Mouse (Mus musculus): Measurements from ENCODE around the gene Vti1a. TPM values are rescaled to one million over a fixed set of nuclear protein-coding genes. Genes with fewer than 3 reads are reported as not detected.

Gene Vti1a
- total and polyA plus RNA-seq, 2 experiments from 2014 or later, result 6.6 to 12.5 TPM

DNA sequence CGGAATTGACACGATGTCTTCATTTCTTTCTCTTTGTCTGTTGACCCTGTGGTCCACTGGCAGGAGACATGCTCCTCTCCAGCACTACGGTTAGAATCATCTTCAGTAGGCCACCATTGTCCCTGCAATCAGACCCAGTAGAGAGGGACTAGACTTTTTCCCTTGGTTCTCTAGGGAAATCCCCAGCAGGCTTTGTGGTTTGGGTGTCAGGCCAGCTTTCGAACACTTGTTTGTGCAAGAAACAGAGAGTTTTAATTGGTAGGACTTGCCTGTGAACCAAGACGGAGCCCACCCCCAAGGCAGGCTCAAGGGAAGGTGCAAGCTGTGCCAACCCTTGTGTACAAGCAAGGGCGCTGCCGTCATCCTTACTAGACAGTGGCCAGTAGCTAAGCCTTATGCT is 302.5 kb downstream of the Vti1a start:
- WGBS, result 94% methylated on average over 7 of the region's 7 CpGs
- ATAC-seq (ENCODE audit: insufficient read depth, low read depth) (no peak), DNase-seq (ENCODE audit: low spot score) (no peak)
- no peak overlapping the region for H3K4me2 ChIP-seq (ENCODE audit: low read depth, low read length)
- H3K9ac ChIP-seq (replicated peaks; ENCODE audit: low read depth, low read length), result no peak overlapping the region
- H3K4me1 ChIP-seq (ENCODE audit: control insufficient read depth, insufficient read depth), result peaks cover 15% of the 10 kb centered on the region
- no peaks in the 10 kb centered on the region for H3K27me3 ChIP-seq (ENCODE audit: control insufficient read depth, insufficient read depth, low read length)
- no peak for TF ChIP-seq EP300 (IDR thresholded peaks at IDR 0.05; ENCODE audit: low read depth)
- no peak for TF ChIP-seq CTCF (IDR thresholded peaks at IDR 0.05; ENCODE audit: low read depth)
- no peak overlapping the region for H3K4me3 ChIP-seq (ENCODE audit: low read depth, low read length)
- no peak overlapping the region for H3K27ac ChIP-seq (ENCODE audit: low read depth)
- H3K9me3 ChIP-seq (replicated peaks; ENCODE audit: control insufficient read depth, low read length), result no peaks in the 10 kb centered on the region
- H3K36me3 ChIP-seq (replicated peaks; ENCODE audit: control insufficient read depth, insufficient read depth, low read length), result no peaks in the 10 kb centered on the region

DNA sequence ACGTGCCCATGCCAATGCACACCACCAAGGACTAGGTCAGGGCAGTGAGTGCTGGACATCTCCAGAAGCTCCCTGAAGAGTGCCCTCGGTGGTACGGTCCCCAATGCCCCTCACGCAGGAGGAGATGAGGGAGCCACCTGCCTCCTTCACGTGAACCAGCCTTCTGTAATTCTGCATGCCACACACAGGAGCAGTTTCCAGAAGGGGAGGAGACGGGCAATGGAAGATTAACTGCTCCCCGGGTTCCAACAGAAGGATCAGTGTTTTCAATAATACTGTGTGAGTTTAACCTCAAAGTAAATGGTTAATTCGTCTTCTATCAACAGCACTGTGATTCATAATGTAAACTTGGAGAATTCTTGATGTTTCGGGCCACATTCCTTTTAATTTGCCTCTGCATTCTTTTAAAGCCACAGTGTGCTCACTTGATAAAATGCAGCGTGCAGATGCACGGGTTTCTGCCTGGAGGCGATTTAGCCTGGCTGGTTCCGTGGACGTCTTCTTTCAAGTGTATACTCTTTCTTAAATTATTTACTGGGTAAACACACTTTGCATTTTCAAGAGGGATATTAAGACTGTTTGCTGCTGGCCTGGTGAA is 304.4 kb downstream of the Vti1a start:
- no peaks in the 10 kb centered on the region for H3K36me3 ChIP-seq (replicated peaks; ENCODE audit: control insufficient read depth, insufficient read depth, low read length)
- no peak overlapping the region for H3K4me2 ChIP-seq (ENCODE audit: low read depth, low read length)
- H3K9ac ChIP-seq (replicated peaks; ENCODE audit: low read depth, low read length), result no peak overlapping the region
- no peak overlapping the region for H3K27ac ChIP-seq (ENCODE audit: low read depth)
- peaks cover 15% of the 10 kb centered on the region for H3K4me1 ChIP-seq (ENCODE audit: control insufficient read depth, insufficient read depth)
- WGBS, result 71% methylated on average over 14 of the region's 14 CpGs
- DNase-seq (ENCODE audit: low spot score), result no peak
- no peak for ATAC-seq (ENCODE audit: insufficient read depth, low read depth)
- no peak for TF ChIP-seq EP300 (IDR thresholded peaks at IDR 0.05; ENCODE audit: low read depth)
- TF ChIP-seq CTCF (IDR thresholded peaks at IDR 0.05; ENCODE audit: low read depth), result no peak
- H3K4me3 ChIP-seq (ENCODE audit: low read depth, low read length), result no peak overlapping the region
- H3K9me3 ChIP-seq (replicated peaks; ENCODE audit: control insufficient read depth, low read length), result no peaks in the 10 kb centered on the region
- H3K27me3 ChIP-seq (ENCODE audit: control insufficient read depth, insufficient read depth, low read length), result no peaks in the 10 kb centered on the region

DNA sequence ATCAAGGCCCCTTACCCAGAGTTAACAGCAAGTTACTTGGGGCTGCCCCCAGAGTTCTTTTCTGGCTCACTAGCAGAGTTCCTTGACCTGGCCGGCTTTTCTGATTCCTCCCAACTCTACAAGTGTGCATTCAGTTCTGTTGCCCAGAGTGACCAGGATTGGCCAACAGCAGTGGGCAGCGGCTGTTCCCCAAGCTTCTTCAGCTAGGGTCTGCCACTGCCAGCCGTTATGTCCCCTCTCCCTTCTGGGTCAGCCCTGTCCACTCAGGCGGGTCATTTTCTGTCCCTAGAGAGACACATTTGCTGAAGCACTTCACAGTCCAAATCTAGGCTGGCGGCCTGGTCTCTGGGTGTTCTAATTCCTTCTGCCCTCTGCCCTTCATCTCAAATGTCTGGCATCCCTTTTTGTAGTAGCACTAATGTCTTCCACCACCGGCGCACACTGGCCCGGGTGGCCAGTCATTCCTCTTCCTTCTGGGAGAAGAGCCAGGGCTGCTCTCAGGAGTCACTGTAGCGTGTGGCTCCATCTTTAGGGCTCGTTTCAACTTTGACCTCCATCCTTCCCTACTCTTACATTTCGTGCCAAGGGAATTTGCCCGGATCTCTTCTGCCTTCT is 305.0 kb downstream of the Vti1a start:
- no peak overlapping the region for H3K27ac ChIP-seq (ENCODE audit: low read depth)
- no peaks in the 10 kb centered on the region for H3K36me3 ChIP-seq (replicated peaks; ENCODE audit: control insufficient read depth, insufficient read depth, low read length)
- peaks cover 15% of the 10 kb centered on the region for H3K4me1 ChIP-seq (ENCODE audit: control insufficient read depth, insufficient read depth)
- TF ChIP-seq EP300 (IDR thresholded peaks at IDR 0.05; ENCODE audit: low read depth) (no peak), CTCF (IDR thresholded peaks at IDR 0.05; ENCODE audit: low read depth) (no peak)
- H3K4me3 ChIP-seq (ENCODE audit: low read depth, low read length), result no peak overlapping the region
- no peak overlapping the region for H3K9ac ChIP-seq (replicated peaks; ENCODE audit: low read depth, low read length)
- DNase-seq (ENCODE audit: low spot score) (no peak), ATAC-seq (ENCODE audit: insufficient read depth, low read depth) (no peak)
- no peak overlapping the region for H3K4me2 ChIP-seq (ENCODE audit: low read depth, low read length)
- no peaks in the 10 kb centered on the region for H3K27me3 ChIP-seq (ENCODE audit: control insufficient read depth, insufficient read depth, low read length)
- 74% methylated on average over 12 of the region's 12 CpGs for WGBS
- H3K9me3 ChIP-seq (replicated peaks; ENCODE audit: control insufficient read depth, low read length), result no peaks in the 10 kb centered on the region

DNA sequence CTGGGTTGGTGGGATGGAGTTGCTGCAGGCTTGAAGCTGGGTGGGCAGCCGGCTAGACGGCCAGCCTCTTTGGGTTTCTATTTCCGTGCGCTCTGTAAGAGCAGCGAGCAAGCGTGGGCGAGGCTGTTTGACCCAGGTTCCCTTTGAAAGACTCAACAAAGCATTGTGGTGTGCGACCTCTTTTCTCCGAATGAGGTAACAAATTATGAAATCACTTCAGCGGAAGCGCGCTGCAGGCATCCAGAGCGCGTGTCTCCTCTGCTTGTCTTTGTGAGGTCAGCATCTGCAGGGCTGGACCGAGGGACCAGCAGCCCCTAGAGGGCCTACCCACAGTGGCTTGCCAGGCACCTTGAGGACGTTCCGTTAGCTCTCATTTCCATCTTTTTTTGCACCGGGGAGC is 306.7 kb downstream of the Vti1a start:
- Histone ChIP-seq H3K9ac (replicated peaks; ENCODE audit: low read depth, low read length) (no peak overlapping the region), H3K4me2 (ENCODE audit: low read depth, low read length) (no peak overlapping the region), H3K27ac (ENCODE audit: low read depth) (no peak overlapping the region), H3K9me3 (replicated peaks; ENCODE audit: control insufficient read depth, low read length) (no peaks in the 10 kb centered on the region), H3K36me3 (replicated peaks; ENCODE audit: control insufficient read depth, insufficient read depth, low read length) (no peaks in the 10 kb centered on the region), H3K27me3 (ENCODE audit: control insufficient read depth, insufficient read depth, low read length) (no peaks in the 10 kb centered on the region), H3K4me1 (ENCODE audit: control insufficient read depth, insufficient read depth) (no peaks in the 10 kb centered on the region), H3K4me3 (ENCODE audit: low read depth, low read length) (no peak overlapping the region)
- DNase-seq (ENCODE audit: low spot score) (no peak), ATAC-seq (ENCODE audit: insufficient read depth, low read depth) (no peak)
- WGBS, result 67% methylated on average over 18 of the region's 18 CpGs
- TF ChIP-seq EP300 (IDR thresholded peaks at IDR 0.05; ENCODE audit: low read depth), result no peak
- TF ChIP-seq CTCF (IDR thresholded peaks at IDR 0.05; ENCODE audit: low read depth), result no peak

DNA sequence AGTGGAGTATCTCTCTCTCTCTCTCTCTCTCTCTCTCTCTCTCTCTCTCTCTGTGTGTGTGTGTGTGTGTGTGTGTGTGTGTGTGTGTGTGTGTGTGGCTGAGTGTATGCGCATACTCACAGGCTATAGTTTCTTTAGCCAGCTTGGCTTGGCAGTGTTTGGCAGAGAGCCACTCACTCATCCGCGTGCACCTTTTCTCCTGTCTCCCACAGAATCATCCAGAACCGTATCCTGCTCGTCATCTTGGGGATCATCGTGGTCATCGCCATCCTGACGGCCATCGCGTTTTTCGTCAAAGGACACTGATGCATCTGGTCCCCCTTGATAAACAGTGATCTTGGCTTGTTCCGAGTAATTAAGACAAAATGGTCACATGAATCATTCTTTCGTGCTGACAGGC is 307.5 kb downstream of the Vti1a start:
- no peak for DNase-seq (ENCODE audit: low spot score)
- no peak for ATAC-seq (ENCODE audit: insufficient read depth, low read depth)
- Histone ChIP-seq H3K27me3 (ENCODE audit: control insufficient read depth, insufficient read depth, low read length) (no peaks in the 10 kb centered on the region), H3K27ac (ENCODE audit: low read depth) (no peak overlapping the region), H3K9ac (replicated peaks; ENCODE audit: low read depth, low read length) (no peak overlapping the region), H3K36me3 (replicated peaks; ENCODE audit: control insufficient read depth, insufficient read depth, low read length) (no peaks in the 10 kb centered on the region), H3K4me2 (ENCODE audit: low read depth, low read length) (no peak overlapping the region), H3K4me1 (ENCODE audit: control insufficient read depth, insufficient read depth) (no peaks in the 10 kb centered on the region), H3K9me3 (replicated peaks; ENCODE audit: control insufficient read depth, low read length) (no peaks in the 10 kb centered on the region), H3K4me3 (ENCODE audit: low read depth, low read length) (no peak overlapping the region)
- WGBS, result 88% methylated on average over 13 of the region's 13 CpGs
- TF ChIP-seq EP300 (IDR thresholded peaks at IDR 0.05; ENCODE audit: low read depth) (no peak), CTCF (IDR thresholded peaks at IDR 0.05; ENCODE audit: low read depth) (no peak)

DNA sequence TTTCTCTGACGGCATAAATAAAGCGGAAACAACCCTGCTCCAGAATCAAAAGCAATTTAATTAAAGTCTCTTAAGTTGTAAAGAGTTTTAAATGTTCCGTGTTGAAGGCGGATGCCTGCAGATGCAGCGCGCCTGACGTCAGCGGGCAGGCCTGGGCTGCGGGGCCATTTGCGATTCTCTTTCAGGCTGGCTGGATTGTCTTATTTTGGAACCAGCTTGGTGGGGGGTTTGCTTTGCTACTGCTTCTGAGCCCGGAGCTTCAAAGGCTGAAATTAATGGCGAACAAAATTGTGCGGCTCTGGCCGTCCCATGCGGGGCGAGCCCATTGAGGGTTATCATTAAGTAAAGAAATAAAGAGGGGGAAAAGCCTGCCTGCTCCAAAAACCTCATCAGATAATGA is 310.4 kb downstream of the Vti1a start:
- 90% methylated on average over 16 of the region's 16 CpGs for WGBS
- Histone ChIP-seq H3K4me3 (ENCODE audit: low read depth, low read length) (no peak overlapping the region), H3K36me3 (replicated peaks; ENCODE audit: control insufficient read depth, insufficient read depth, low read length) (no peaks in the 10 kb centered on the region), H3K4me1 (ENCODE audit: control insufficient read depth, insufficient read depth) (no peaks in the 10 kb centered on the region), H3K27me3 (ENCODE audit: control insufficient read depth, insufficient read depth, low read length) (no peaks in the 10 kb centered on the region), H3K4me2 (ENCODE audit: low read depth, low read length) (no peak overlapping the region), H3K27ac (ENCODE audit: low read depth) (no peak overlapping the region), H3K9ac (replicated peaks; ENCODE audit: low read depth, low read length) (no peak overlapping the region), H3K9me3 (replicated peaks; ENCODE audit: control insufficient read depth, low read length) (no peaks in the 10 kb centered on the region)
- ATAC-seq (ENCODE audit: insufficient read depth, low read depth), result no peak
- no peak for DNase-seq (ENCODE audit: low spot score)
- no peak for TF ChIP-seq EP300 (IDR thresholded peaks at IDR 0.05; ENCODE audit: low read depth)
- TF ChIP-seq CTCF (IDR thresholded peaks at IDR 0.05; ENCODE audit: low read depth), result no peak
